12 mouse cellular contexts compared by ENCODE assay signal in the genomic region with DNA sequence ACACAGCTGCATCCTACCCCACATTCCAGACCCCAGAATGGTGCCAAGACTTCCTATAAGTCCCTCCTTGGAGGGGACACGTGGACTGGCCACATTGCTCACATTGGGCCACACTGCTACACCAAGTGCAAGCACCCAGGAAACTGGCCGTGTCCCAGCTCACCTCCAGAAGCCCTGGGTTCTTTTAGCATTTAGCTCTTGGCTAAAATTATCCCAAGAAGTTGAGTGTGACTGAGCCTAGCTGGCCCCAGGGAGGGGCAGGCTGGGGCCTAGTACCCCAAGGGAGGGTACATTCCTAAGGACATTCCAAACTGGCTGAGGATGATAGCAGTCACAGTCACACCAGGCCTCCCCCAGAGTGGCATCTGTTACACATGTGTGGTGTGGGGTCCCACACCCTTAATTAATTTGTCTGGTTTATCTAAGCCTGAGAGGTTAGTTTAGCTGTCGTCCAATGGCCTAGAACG. TPM values are rescaled to one million over a fixed set of nuclear protein-coding genes. Genes with fewer than 3 reads are reported as not detected.
DNase-seq lines count a peak whose midpoint lies in the region; ATAC-seq lines count a peak whose summit lies in the region.
"Had no signal": no experiment of that assay in that cellular context is flagged by ENCODE, and none has a peak within 500 bp of the region (broad histone marks: within the 10 kb centered on the region; RNA-seq: fewer than 3 reads in every experiment).

No protein-coding gene starts in this region.

- 60% methylated on average over 4 of the region's 4 CpGs for WGBS in forebrain, embryonic 10.5 days
- WGBS in forebrain, embryonic 11.5 days = 63% methylated on average over 4 of the region's 4 CpGs
- 36% methylated on average over 4 of the region's 4 CpGs for WGBS in lung, embryonic 15.5 days
- 37% methylated on average over 4 of the region's 4 CpGs for WGBS in stomach, embryonic 15.5 days
- 72% methylated on average over 4 of the region's 4 CpGs for WGBS in forebrain, embryonic 15.5 days

- no peak overlapping the region for H3K4me2 ChIP-seq in forebrain, embryonic 11.5 days (ENCODE audit: low read depth, low read length, severe bottlenecking)
- no peak overlapping the region for H3K4me2 ChIP-seq in lung, embryonic 15.5 days
- H3K4me2 ChIP-seq in stomach, embryonic 15.5 days = peak overlapping the region; percentile 23
- H3K4me2 ChIP-seq in forebrain, embryonic 15.5 days (replicated peaks) = no peak overlapping the region

- H3K4me1 ChIP-seq in forebrain, embryonic 10.5 days = peaks cover 31% of the 10 kb centered on the region
- no peaks in the 10 kb centered on the region for H3K4me1 ChIP-seq in forebrain, embryonic 11.5 days (replicated peaks; ENCODE audit: control insufficient read depth, insufficient read depth, low read length)
- peaks cover 19% of the 10 kb centered on the region for H3K4me1 ChIP-seq in lung, embryonic 15.5 days
- peaks cover 25% of the 10 kb centered on the region for H3K4me1 ChIP-seq in stomach, embryonic 15.5 days
- no peaks in the 10 kb centered on the region for H3K4me1 ChIP-seq in forebrain, embryonic 15.5 days

- H3K9ac ChIP-seq in forebrain, embryonic 11.5 days (ENCODE audit: low read length) = no peak overlapping the region
- no peak overlapping the region for H3K9ac ChIP-seq in lung, embryonic 15.5 days
- no peak overlapping the region for H3K9ac ChIP-seq in stomach, embryonic 15.5 days
- no peak overlapping the region for H3K9ac ChIP-seq in forebrain, embryonic 15.5 days (replicated peaks)

- no peak for DNase-seq in forebrain, embryonic 10.5 days (ENCODE audit: extremely low spot score, low spot score)
- no peak for DNase-seq in forebrain, embryonic 11.5 days (ENCODE audit: low spot score)
- no peak for DNase-seq in lung, postnatal 25 days (ENCODE audit: low spot score)
- peak; percentile 41 to 44 for DNase-seq in kidney, postnatal 36 days
- DNase-seq in spleen, adult 18-20 months = no peak
- DNase-seq: adrenal gland, postnatal 25 days; cerebellum, adult 2 months had no signal

- H3K27me3 ChIP-seq in forebrain, embryonic 10.5 days (ENCODE audit: poor library complexity, severe bottlenecking) = peaks cover 34% of the 10 kb centered on the region
- peaks cover 1% of the 10 kb centered on the region; the same call in 1 of the 2 replicates for H3K27me3 ChIP-seq in forebrain, embryonic 11.5 days (ENCODE audit: control insufficient read depth, insufficient read depth, low read length)
- H3K27me3 ChIP-seq in lung, embryonic 15.5 days = peaks cover 5% of the 10 kb centered on the region; the same call in 1 of the 2 replicates
- H3K27me3 ChIP-seq in stomach, embryonic 15.5 days (replicated peaks) = no peaks in the 10 kb centered on the region
- H3K27me3 ChIP-seq in forebrain, embryonic 15.5 days = peaks cover 5% of the 10 kb centered on the region; the same call in 1 of the 2 replicates

- H3K4me3 ChIP-seq in forebrain, embryonic 10.5 days = no peak overlapping the region
- H3K4me3 ChIP-seq in forebrain, embryonic 11.5 days (ENCODE audit: low read depth, low read length) = no peak overlapping the region
- H3K4me3 ChIP-seq in lung, embryonic 15.5 days = no peak overlapping the region
- 0 out of 2 replicates have a peak overlapping the region, but pooled peaks have one; percentile 1 for H3K4me3 ChIP-seq in stomach, embryonic 15.5 days (replicated peaks)
- H3K4me3 ChIP-seq in forebrain, embryonic 15.5 days = no peak overlapping the region
- H3K4me3 ChIP-seq: myocyte had no signal

- H3K27ac ChIP-seq in forebrain, embryonic 10.5 days = 0 out of 2 replicates have a peak overlapping the region, but pooled peaks have one; percentile 13
- H3K27ac ChIP-seq in forebrain, embryonic 11.5 days (ENCODE audit: low read depth, low read length) = no peak overlapping the region; the same call in 1 of the 2 replicates
- peak overlapping the region; percentile 70 for H3K27ac ChIP-seq in lung, embryonic 15.5 days
- H3K27ac ChIP-seq in stomach, embryonic 15.5 days = peak overlapping the region; percentile 82
- H3K27ac ChIP-seq in forebrain, embryonic 15.5 days (replicated peaks) = no peak overlapping the region
- H3K27ac ChIP-seq: macrophage had no signal

- no peak for ATAC-seq in forebrain, embryonic 11.5 days (replicated peaks; ENCODE audit: low FRiP score)
- peak; percentile 15; the same call in 1 of the 2 replicates for ATAC-seq in lung, embryonic 15.5 days (ENCODE audit: borderline replicate concordance, extremely low read depth, low FRiP score, low TSS enrichment)
- peak; percentile 40 for ATAC-seq in stomach, embryonic 15.5 days (ENCODE audit: insufficient read depth, low FRiP score, low read depth)
- ATAC-seq in forebrain, embryonic 15.5 days (replicated peaks) = no peak

- no peaks in the 10 kb centered on the region for H3K9me3 ChIP-seq in forebrain, embryonic 10.5 days
- no peaks in the 10 kb centered on the region for H3K9me3 ChIP-seq in forebrain, embryonic 11.5 days (ENCODE audit: control insufficient read depth, low read length)
- no peaks in the 10 kb centered on the region for H3K9me3 ChIP-seq in lung, embryonic 15.5 days
- H3K9me3 ChIP-seq in stomach, embryonic 15.5 days = no peaks in the 10 kb centered on the region
- H3K9me3 ChIP-seq in forebrain, embryonic 15.5 days = no peaks in the 10 kb centered on the region

- no peaks in the 10 kb centered on the region for H3K36me3 ChIP-seq in forebrain, embryonic 10.5 days (replicated peaks)
- H3K36me3 ChIP-seq in forebrain, embryonic 11.5 days (ENCODE audit: control insufficient read depth, insufficient read depth, low read length) = no peaks in the 10 kb centered on the region
- no peaks in the 10 kb centered on the region for H3K36me3 ChIP-seq in lung, embryonic 15.5 days
- no peaks in the 10 kb centered on the region for H3K36me3 ChIP-seq in stomach, embryonic 15.5 days
- H3K36me3 ChIP-seq in forebrain, embryonic 15.5 days = no peaks in the 10 kb centered on the region

RNA-seq across cellular contexts. Expression of a gene that starts 7.7 kb away (rescaled TPM):
- polyA plus RNA-seq in forebrain, embryonic 10.5 days (2016; fragmentation: Nextera tagmentation; extraction: Ambion mirVana) = 2.6 and 3.4 TPM in 2 replicates
- 0.90 and 1.2 TPM in 2 replicates for polyA plus RNA-seq in forebrain, embryonic 11.5 days (2014; fragmentation: Nextera tagmentation; extraction: Ambion mirVana)
- polyA plus RNA-seq in lung, embryonic 15.5 days (2015; fragmentation: Nextera tagmentation; extraction: Ambion mirVana) = 20.8 and 23.0 TPM in 2 replicates
- polyA plus RNA-seq in stomach, embryonic 15.5 days (2015; fragmentation: Nextera tagmentation; extraction: Ambion mirVana) = 35.9 and 44.0 TPM in 2 replicates
- polyA plus RNA-seq in forebrain, embryonic 15.5 days (2015; fragmentation: Nextera tagmentation; extraction: Ambion mirVana) = 0.60 and 0.63 TPM in 2 replicates
- polyA plus RNA-seq: macrophage, myocyte had no signal

RNA-seq across cellular contexts. Expression of a gene that starts 42.2 kb away (rescaled TPM):
- polyA plus RNA-seq in forebrain, embryonic 10.5 days (2016; fragmentation: Nextera tagmentation; extraction: Ambion mirVana) = not detected in 2 replicates
- polyA plus RNA-seq in forebrain, embryonic 11.5 days (2014; fragmentation: Nextera tagmentation; extraction: Ambion mirVana) = not detected in 2 replicates
- polyA plus RNA-seq in lung, embryonic 15.5 days (2015; fragmentation: Nextera tagmentation; extraction: Ambion mirVana) = not detected in 2 replicates
- not detected in 2 replicates for polyA plus RNA-seq in stomach, embryonic 15.5 days (2015; fragmentation: Nextera tagmentation; extraction: Ambion mirVana)
- 0.20 TPM in 1 of 2 replicates, not detected in the other for polyA plus RNA-seq in forebrain, embryonic 15.5 days (2015; fragmentation: Nextera tagmentation; extraction: Ambion mirVana)
- polyA plus RNA-seq: macrophage, myocyte had no signal

Comparison
In these comparisons a context has a peak if more than half of its experiments do, and no peak if none do; other contexts are left out.
1. H3K27ac ChIP-seq: peak in forebrain, embryonic 10.5 days (single experiment), lung, embryonic 15.5 days (single experiment) and stomach, embryonic 15.5 days (single experiment); none in forebrain, embryonic 11.5 days (single experiment) and forebrain, embryonic 15.5 days (single experiment).
2. DNase-seq: peak in kidney, postnatal 36 days (2 of 2); none in forebrain, embryonic 10.5 days (single experiment), forebrain, embryonic 11.5 days (single experiment), lung, postnatal 25 days (single experiment) and spleen, adult 18-20 months (0 of 2).
3. ATAC-seq: peak in lung, embryonic 15.5 days (single experiment) and stomach, embryonic 15.5 days (single experiment); none in forebrain, embryonic 11.5 days (single experiment) and forebrain, embryonic 15.5 days (single experiment).